Mouse (Mus musculus) frontal cortex, postnatal 25 days (tissue): Measurements from ENCODE around the gene Irf1.
A peak's percentile ranks its signal among the peaks of the same experiment; 100 is the strongest.
"Not testable (repeated sequence)": the region's sequence is repeated elsewhere in the genome, so short reads cannot be mapped to it uniquely, and the experiment has no call there.

Experiments
- DNase-seq, 2 experiments: peaks; one replicate each; pipeline ENCODE4 v3.0.0; 2022; ENCODE audit warnings: low spot score in 2 of 2

Gene Irf1

GRCm38 (mm10) chr11:53769760-53770124 lies at the start of gene Irf1:
Gene Irf1, plus strand, starts transcription at chr11:53770014.
- peak; percentile 67 to 73 for DNase-seq

DNA sequence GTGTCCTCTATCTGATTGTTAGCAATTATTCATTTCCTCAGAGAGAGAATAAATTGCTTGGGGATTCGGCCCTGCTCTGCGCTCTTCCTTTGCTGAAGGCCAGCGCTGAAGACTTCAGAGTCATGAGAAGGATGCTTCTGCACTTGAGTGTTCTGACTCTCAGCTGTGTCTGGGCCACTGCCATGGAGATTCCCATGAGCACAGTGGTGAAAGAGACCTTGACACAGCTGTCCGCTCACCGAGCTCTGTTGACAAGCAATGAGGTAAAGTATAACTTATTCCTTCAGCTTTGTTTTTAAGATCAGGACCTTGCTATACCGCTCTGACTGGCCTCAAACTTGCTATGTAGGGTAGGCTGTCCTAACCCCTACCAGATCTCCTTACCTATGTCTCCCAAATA lies 49.1 kb upstream of the Irf1 start, which contains the start of gene Il5:
Gene Il5, plus strand, starts transcription at position 80 of the 400 bp plus-strand sequence.
- no peak for DNase-seq

- no peak for DNase-seq
Measured at GRCm38 (mm10) chr11:53731457-53731856, 38.4 kb upstream of the Irf1 start.

DNA sequence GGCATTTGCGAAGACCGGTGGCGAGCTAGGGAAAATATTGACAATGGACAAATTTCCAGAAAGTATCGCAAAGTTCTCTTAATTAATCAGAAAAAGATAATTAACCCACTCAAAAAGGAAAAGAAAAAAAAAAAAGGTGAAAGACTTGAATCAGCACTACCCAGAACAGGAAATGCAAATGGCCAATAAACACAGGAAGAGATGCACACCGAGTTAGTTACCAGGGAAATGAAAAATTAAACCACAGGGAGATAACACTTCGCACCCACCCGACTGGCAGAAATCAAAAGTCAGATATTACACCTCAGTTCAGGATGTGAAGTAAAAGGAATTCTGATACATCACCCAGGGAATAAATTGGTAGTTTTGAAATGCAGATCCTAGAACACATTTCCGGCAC lies 37.6 kb upstream of the Irf1 start:
- DNase-seq, result no peak

DNA sequence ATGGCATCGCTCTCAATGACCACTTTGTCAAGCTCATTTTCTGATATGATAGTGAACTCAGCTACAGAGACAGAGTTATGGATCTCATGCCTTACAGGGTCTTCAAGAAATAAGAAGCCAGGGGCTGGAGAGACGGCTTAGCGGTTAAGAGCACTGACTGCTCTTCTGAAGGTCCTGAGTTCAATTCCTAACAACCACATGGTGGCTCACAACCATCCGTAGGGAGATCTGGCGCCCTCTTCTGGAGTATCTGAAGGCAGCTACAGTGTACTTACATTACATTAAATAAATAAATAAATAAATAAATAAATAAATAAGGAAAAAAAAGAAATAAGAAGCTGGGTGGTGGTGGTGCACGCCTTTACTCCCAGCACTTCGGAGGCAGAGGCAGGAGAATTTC lies 36.0 kb upstream of the Irf1 start:
- no peak for DNase-seq

DNA sequence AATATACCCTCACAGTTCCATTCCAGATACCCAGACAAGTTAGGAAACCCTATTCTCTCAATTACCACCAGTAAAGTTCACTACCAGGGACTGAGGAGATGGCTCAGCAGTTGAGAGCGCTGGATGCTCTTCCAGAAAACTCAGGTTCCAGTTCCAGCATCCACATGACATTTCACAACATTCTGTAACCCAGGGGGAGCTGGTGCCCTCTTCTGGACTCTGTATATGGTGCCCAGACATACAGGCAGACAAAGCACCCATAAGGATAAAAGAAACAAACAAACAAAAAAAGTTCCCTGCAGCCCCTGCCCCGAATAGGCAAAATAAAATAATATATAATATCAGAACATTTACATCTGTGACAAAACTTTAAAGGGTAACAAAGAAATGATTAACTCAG lies 35.4 kb upstream of the Irf1 start:
- DNase-seq, result no peak

GRCm38 (mm10) chr11:53734970-53735681 lies 34.7 kb upstream of the Irf1 start:
- no peak for DNase-seq

GRCm38 (mm10) chr11:53735682-53736245 lies 34.0 kb upstream of the Irf1 start:
- DNase-seq, result peak; percentile 20 to 40

GRCm38 (mm10) chr11:53736771-53737572 lies 32.8 kb upstream of the Irf1 start:
- DNase-seq, result peak; percentile 46 to 63

DNA sequence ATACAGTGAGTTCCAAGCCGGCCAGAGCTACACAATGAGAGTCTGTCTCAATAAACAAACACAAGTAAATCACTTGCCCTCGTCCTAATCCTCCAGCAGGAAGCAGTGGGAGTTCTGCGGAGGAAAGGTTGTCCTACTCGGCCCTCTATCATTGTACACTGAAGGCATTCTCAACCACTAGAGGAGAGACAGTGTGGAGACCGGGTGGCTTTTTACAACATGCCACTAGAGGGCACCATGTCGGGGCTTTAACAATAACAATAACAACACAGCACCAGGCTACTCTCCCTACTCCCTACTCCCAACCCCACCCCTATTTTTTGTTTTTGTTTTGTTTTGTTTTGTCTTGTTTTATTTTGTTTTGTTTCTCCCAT lies 32.3 kb upstream of the Irf1 start:
- DNase-seq, result peak; percentile 10 to 39

DNA sequence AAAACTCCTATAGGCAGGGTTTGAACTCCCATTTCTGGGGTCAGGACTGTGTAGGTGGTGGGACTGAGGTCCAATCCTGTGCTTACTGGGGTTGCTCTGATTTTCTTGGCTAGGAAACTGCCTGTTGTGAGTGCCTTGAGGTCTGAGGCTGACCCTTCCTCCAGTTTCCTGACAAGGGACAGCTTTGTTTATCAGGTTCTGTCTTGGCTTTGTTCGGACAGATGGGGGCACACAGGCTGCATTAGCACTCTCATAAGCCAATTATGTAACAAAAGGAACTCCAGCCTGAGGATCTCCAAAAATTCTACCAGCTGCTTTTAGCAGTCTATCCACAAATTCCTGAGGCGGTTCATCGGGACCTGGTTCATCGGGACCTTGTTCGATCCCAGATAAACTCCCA lies 27.5 kb upstream of the Irf1 start:
- no peak for DNase-seq

- no peak for DNase-seq
Measured at GRCm38 (mm10) chr11:53745260-53745659, 24.6 kb upstream of the Irf1 start.

DNA sequence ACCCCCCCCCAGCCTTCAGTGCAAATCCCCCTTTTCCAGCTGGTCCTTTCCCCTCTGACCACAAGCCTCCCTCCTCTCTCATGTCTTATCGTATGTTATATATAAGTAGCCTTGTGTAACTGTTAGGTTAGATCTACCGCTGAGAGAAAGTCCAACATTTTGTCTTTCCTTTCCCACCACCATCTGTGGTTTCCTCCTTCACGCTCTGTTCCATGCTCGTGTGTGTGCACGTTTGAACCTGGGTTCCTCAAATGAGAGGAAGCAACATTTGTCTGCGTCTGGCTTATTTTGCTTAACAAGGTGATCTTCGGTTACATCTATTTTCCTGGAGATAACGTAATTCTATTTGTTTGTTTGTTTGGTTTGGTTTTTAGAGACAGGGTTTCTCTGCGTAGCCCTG lies 21.8 kb upstream of the Irf1 start:
- no peak for DNase-seq

DNA sequence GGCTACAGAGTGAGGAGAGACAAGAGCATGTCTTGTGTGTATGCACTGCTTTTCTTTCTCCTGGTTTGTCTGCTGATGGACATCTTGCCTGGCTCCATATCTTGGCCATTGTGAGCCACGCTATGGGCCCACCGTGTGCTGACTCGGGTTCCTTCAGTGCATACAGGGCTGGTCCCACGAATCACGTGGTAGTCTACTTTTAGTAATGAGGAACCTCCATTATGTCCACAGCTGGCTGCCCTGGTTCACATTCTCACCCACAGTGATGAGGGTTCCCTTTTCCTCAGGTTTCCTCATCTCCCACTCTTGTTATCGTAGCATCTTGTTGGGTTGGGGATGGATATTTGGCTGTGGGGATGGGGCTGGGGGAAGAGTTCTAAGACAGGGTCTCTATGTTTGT lies 21.2 kb upstream of the Irf1 start:
- DNase-seq, result no peak

GRCm38 (mm10) chr11:53749306-53749705 lies 20.5 kb upstream of the Irf1 start:
- no peak for DNase-seq

- no peak for DNase-seq
Measured at GRCm38 (mm10) chr11:53749716-53750352, 20.0 kb upstream of the Irf1 start.

DNA sequence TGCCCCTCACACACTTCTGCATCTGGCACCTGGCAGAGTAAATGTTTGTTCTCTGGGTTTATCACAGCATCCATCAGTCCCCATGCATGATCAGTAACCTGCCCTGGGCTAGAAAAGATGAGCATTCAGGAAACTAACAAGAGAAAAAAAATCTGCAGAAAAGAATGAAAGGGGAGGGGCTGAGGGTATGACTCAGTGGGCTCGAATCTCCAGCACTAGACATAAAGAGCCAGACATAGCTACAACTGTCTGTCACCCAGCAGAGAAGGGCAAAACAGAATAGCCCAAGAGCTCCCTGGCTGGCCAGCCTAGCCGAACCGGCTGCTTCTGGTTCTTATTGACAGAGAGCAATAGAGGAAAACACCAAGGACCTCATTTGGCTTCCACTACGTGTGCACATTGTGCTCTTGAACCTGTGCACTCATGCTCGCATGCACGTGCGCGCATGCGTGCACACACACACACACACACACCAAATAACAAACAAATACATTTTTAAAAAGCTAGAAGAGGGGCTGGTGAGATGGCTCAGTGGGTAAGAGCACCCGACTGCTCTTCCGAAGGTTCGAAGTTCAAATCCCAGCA lies 14.7 kb upstream of the Irf1 start:
- DNase-seq, result no peak

GRCm38 (mm10) chr11:53757612-53758011 lies 12.2 kb upstream of the Irf1 start:
- DNase-seq, result no peak

DNA sequence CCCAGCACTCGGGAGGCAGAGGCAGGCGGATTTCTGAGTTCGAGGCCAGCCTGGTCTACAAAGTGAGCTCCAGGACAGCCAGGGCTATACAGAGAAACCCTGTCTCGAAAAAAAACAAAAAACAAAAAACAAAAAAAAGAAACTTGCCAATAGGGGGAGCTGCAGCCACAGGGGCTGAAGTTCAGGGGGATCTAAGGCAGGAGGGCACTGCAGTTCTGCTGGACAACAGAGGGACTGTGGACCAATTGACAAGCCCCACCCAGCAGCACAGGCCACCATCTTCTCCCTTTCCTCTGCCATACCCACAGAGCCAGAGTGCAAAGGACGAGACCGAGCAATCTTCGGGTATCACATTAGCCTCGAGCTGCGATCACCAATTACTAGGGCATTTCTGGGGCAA lies 11.8 kb upstream of the Irf1 start:
- DNase-seq, result not testable (repeated sequence)

DNA sequence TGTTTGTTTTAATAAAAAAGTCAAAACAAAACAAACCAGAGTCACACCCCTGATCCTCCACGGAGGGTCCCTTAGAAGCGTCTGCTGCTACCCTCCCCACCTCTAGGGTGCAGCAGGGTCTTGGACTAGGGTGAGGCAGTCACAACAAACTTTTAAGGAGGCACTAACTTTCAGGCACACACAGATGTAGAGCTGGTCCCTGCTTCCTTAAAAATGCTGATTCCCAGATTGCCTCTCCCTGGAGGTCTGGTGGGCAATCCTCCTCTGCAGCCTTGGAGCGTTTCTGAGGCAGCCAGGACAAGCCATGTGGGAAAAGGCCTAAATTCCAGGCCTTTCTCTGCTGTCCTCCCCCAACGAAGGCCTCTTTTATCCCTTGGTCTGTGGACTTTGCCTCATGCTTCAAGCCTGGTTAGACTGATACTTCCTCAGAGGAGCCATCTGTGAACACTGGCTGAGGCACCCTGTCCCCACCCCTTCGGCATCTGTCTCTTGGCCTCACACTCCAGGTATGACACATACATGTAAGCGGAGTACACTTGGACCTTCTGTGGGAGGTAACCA lies 10.9 kb upstream of the Irf1 start:
- no peak for DNase-seq

DNA sequence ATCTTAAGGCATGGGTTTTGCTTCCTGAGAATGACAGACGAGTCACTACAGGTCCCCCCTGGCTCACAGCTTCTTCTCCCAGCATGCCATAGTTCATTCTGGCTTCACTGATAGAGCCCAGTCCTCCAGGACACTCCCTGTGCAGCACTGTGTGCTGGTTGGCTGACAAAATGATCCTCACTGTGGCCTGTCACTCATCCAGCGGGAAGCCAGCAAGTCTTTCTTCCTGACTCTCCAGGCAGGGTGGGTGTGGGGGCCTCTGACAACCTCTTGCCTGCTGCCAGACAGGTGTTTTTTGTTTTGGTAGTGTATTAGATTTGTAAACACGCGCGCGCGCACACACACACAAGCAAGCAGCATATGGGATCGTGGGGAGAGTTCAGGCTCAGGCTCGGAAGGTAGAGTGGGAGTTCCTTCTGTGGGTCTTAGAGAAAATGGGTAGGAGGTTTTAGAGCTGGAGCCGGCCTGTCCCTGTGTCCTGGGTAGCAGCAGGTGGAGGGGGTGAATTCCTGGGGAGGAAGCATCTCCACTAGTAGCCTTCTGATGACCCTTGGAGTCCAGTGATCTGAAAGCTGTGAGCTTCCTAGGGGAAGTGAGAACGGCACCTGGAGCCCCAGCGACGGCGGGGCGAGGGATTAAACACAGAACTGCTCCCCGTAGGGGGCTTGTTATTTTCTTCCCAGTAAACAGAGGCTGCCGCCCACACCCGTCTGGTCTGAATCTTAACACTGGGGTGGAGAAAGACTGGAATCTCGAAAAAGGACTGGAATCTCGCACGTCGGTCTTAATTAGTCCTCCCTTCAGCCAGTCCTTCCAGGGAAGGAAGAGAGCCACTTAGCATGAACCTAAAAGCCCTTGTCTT lies 10.0 kb upstream of the Irf1 start:
- DNase-seq, result no peak
